Mouse (Mus musculus) erythroblast, embryonic 14.5 days (primary cell): ENCODE data around the gene Fuca1. TPM values are rescaled to one million over a fixed set of nuclear protein-coding genes. Genes with fewer than 3 reads are reported as not detected.
A peak's percentile ranks its signal among the peaks of the same experiment; 100 is the strongest.

Experiments used
- H3K27me3 ChIP-seq: 2 replicates; pipeline ENCODE4 v1.6.1; 2012; ENCODE audit warnings: inconsistent platforms; ENCODE audit not compliant: control insufficient read depth
- H3K36me3 ChIP-seq: 2 replicates; pipeline ENCODE4 v1.6.1; 2012; ENCODE audit warnings: mild to moderate bottlenecking, inconsistent platforms; ENCODE audit not compliant: control insufficient read depth
- H3K4me1 ChIP-seq: 2 replicates; pipeline ENCODE4 v1.6.1; 2012; ENCODE audit warnings: inconsistent platforms; ENCODE audit not compliant: control insufficient read depth
- H3K4me3 ChIP-seq: replicated peaks from 2 replicates; pipeline ENCODE3; 2012; ENCODE audit warnings: moderate library complexity, mild to moderate bottlenecking, inconsistent platforms
- H3K9me3 ChIP-seq: 2 replicates; pipeline ENCODE4 v1.6.1; 2012; ENCODE audit warnings: low read length, inconsistent platforms, mixed read lengths; ENCODE audit not compliant: control insufficient read depth
- GATA1 ChIP-seq: IDR thresholded peaks from 2 replicates; pipeline ENCODE4 v1.6.1; 2012; ENCODE audit warnings: low read length, inconsistent platforms, mixed read lengths
- TAL1 ChIP-seq: IDR thresholded peaks from 3 replicates; pipeline ENCODE4 v1.6.1; 2012; ENCODE audit warnings: low read length, inconsistent platforms, mixed read lengths
- polyA plus RNA-seq: library from polyadenylated mRNA; stranded (reverse); fragments of >175 nt; gene quantifications from 2 replicates; pipeline ENCODE4 v1.2.3, GENCODE M21; 2012

Gene Fuca1
- polyA plus RNA-seq: 0.33 and 0.54 TPM in 2 replicates

GRCm38 (mm10) chr4:135920304-135921241 is at the start of gene Fuca1:
Gene Fuca1 (plus strand): TSS chr4:135920735.
- Histone ChIP-seq H3K27me3 (no peaks in the 10 kb centered on the region), H3K36me3 (peaks cover 31% of the 10 kb centered on the region), H3K9me3 (no peaks in the 10 kb centered on the region; the same call in 1 of the 2 replicates), H3K4me1 (peaks cover 17% of the 10 kb centered on the region), H3K4me3 (peak within 1 kb of the TSS; percentile 73)
- TF ChIP-seq GATA1 (no peak), TAL1 (no peak)

- TF ChIP-seq TAL1 (no peak), GATA1 (no peak)
- H3K36me3 ChIP-seq: peaks cover 69% of the 10 kb centered on the region
- no peaks in the 10 kb centered on the region for H3K27me3 ChIP-seq
- peaks cover 59% of the 10 kb centered on the region for H3K4me1 ChIP-seq
- H3K9me3 ChIP-seq: no peaks in the 10 kb centered on the region
- peak overlapping the region; percentile 95 for H3K4me3 ChIP-seq
These were observed 48.5 kb upstream of the Fuca1 start for GRCm38 (mm10) chr4:135872015-135872414.

GRCm38 (mm10) chr4:135872589-135873391 is 47.7 kb upstream of the Fuca1 start:
- Histone ChIP-seq H3K4me1 (peaks cover 62% of the 10 kb centered on the region), H3K9me3 (no peaks in the 10 kb centered on the region), H3K36me3 (peaks cover 62% of the 10 kb centered on the region), H3K27me3 (no peaks in the 10 kb centered on the region), H3K4me3 (peak overlapping the region; percentile 95)
- TF ChIP-seq TAL1 (no peak), GATA1 (no peak)

- Histone ChIP-seq H3K27me3 (no peaks in the 10 kb centered on the region), H3K9me3 (no peaks in the 10 kb centered on the region), H3K4me1 (peaks cover 64% of the 10 kb centered on the region), H3K36me3 (peaks cover 55% of the 10 kb centered on the region), H3K4me3 (peak within 1 kb of the TSS; percentile 95)
- TF ChIP-seq TAL1: no peak
- TF ChIP-seq GATA1: no peak
These were observed 46.9 kb upstream of the Fuca1 start, which contains the start of gene Pnrc2 for GRCm38 (mm10) chr4:135873526-135874202. Gene Pnrc2 (minus strand): TSS chr4:135873850.

- H3K4me1 ChIP-seq: peaks cover 58% of the 10 kb centered on the region
- H3K27me3 ChIP-seq: no peaks in the 10 kb centered on the region
- peak overlapping the region; percentile 95 for H3K4me3 ChIP-seq
- TF ChIP-seq TAL1 (no peak), GATA1 (no peak)
- H3K36me3 ChIP-seq: peaks cover 43% of the 10 kb centered on the region
- no peaks in the 10 kb centered on the region for H3K9me3 ChIP-seq
These were observed 45.7 kb upstream of the Fuca1 start for GRCm38 (mm10) chr4:135874564-135875535.

GRCm38 (mm10) chr4:135875546-135875945 is 45.0 kb upstream of the Fuca1 start:
- Histone ChIP-seq H3K4me1 (peaks cover 55% of the 10 kb centered on the region), H3K27me3 (no peaks in the 10 kb centered on the region), H3K4me3 (peak overlapping the region; percentile 64), H3K9me3 (no peaks in the 10 kb centered on the region), H3K36me3 (peaks cover 36% of the 10 kb centered on the region)
- TF ChIP-seq TAL1: no peak
- TF ChIP-seq GATA1: no peak

- H3K27me3 ChIP-seq: no peaks in the 10 kb centered on the region
- peak overlapping the region; percentile 64 for H3K4me3 ChIP-seq
- H3K4me1 ChIP-seq: peaks cover 51% of the 10 kb centered on the region
- TF ChIP-seq TAL1: no peak
- no peak for TF ChIP-seq GATA1
- H3K9me3 ChIP-seq: no peaks in the 10 kb centered on the region
- H3K36me3 ChIP-seq: peaks cover 31% of the 10 kb centered on the region
These were observed 44.4 kb upstream of the Fuca1 start for GRCm38 (mm10) chr4:135875991-135876582.

- TF ChIP-seq TAL1 (no peak), GATA1 (no peak)
- H3K9me3 ChIP-seq: no peaks in the 10 kb centered on the region
- H3K4me3 ChIP-seq: peak overlapping the region; percentile 64
- H3K27me3 ChIP-seq: no peaks in the 10 kb centered on the region
- H3K36me3 ChIP-seq: peaks cover 26% of the 10 kb centered on the region
- peaks cover 48% of the 10 kb centered on the region for H3K4me1 ChIP-seq
These were observed 43.9 kb upstream of the Fuca1 start for GRCm38 (mm10) chr4:135876583-135877020.
